Mouse (Mus musculus) embryo, embryonic 10.5 days (tissue): Measurements from ENCODE around the gene Gja3.
"Not testable (repeated sequence)": the region's sequence is repeated elsewhere in the genome, so short reads cannot be mapped to it uniquely, and the experiment has no call there.

ENCODE experiments used
- DNase-seq: peaks from one replicate; pipeline ENCODE4 v3.0.0-alpha.2; 2015; ENCODE audit warnings: low spot score

Gene Gja3

GRCm38 (mm10) chr14:57034926-57035498 lies 22.9 kb downstream of the Gja3 start:
- no peak for DNase-seq

- DNase-seq, result no peak
These were observed 23.8 kb downstream of the Gja3 start for GRCm38 (mm10) chr14:57034135-57034534.

GRCm38 (mm10) chr14:57032850-57033249 lies 25.1 kb downstream of the Gja3 start:
- DNase-seq, result no peak

- DNase-seq, result no peak
These were observed 39.5 kb downstream of the Gja3 start for GRCm38 (mm10) chr14:57018436-57018835.

GRCm38 (mm10) chr14:57016806-57017205 lies 41.1 kb downstream of the Gja3 start:
- DNase-seq, result not testable (repeated sequence)

GRCm38 (mm10) chr14:56988621-56989020 lies 69.3 kb downstream of the Gja3 start:
- no peak for DNase-seq
